Mouse (Mus musculus) heart, embryonic 13.5 days (tissue): ENCODE measurements around the gene Armh4. TPM values are rescaled to one million over a fixed set of nuclear protein-coding genes. Genes with fewer than 3 reads are reported as not detected.
A peak's percentile ranks its signal among the peaks of the same experiment; 100 is the strongest.
"Not testable (repeated sequence)": the region's sequence is repeated elsewhere in the genome, so short reads cannot be mapped to it uniquely, and the experiment has no call there.

ENCODE experiments used
- ATAC-seq: fragments of 200-750 bp; cut with Nextera tagmentation; 2 replicates; pipeline ENCODE4 v1.8.0; 2017; ENCODE audit warnings: moderate TSS enrichment; ENCODE audit not compliant: insufficient number of reproducible peaks, low FRiP score, low TSS enrichment; ENCODE audit errors: extremely low read depth
- H3K27ac ChIP-seq: fragments of 300-500 bp; sonication (generic); replicated peaks from 2 replicates; pipeline ENCODE4 v1.5.1; 2015; ENCODE audit warnings: moderate library complexity, mild to moderate bottlenecking, inconsistent platforms
- H3K27me3 ChIP-seq: fragments of 300-500 bp; sonication (generic); replicated peaks from 2 replicates; pipeline ENCODE4 v1.6.1; 2015; ENCODE audit warnings: mild to moderate bottlenecking, inconsistent platforms
- H3K36me3 ChIP-seq: fragments of 300-500 bp; sonication (generic); 2 replicates; pipeline ENCODE4 v1.6.1; 2015; ENCODE audit warnings: mild to moderate bottlenecking, inconsistent platforms
- H3K4me1 ChIP-seq: fragments of 300-500 bp; sonication (generic); 2 replicates; pipeline ENCODE4 v1.6.1; 2015; ENCODE audit warnings: inconsistent platforms
- H3K4me2 ChIP-seq: fragments of 300-500 bp; sonication (generic); 2 replicates; pipeline ENCODE4 v1.6.1; 2015; ENCODE audit warnings: inconsistent platforms, mild to moderate bottlenecking, moderate library complexity
- H3K4me3 ChIP-seq: fragments of 300-500 bp; sonication (generic); 2 replicates; pipeline ENCODE4 v1.5.1; 2015; ENCODE audit warnings: moderate library complexity, mild to moderate bottlenecking, inconsistent platforms
- H3K9ac ChIP-seq: fragments of 300-500 bp; sonication (generic); 2 replicates; pipeline ENCODE4 v1.6.1; 2015; ENCODE audit warnings: inconsistent platforms, mild to moderate bottlenecking, moderate library complexity
- H3K9me3 ChIP-seq: fragments of 300-500 bp; sonication (generic); 2 replicates; pipeline ENCODE4 v1.6.1; 2016; ENCODE audit warnings: inconsistent platforms
- WGBS: fragments of 180-500 bp; shearing (Covaris S2); methylation state at CpG from one replicate; pipeline ENCODE4 v1.1.7; 2015; ENCODE audit warnings: mixed read lengths; 5-methylcytosine and 5-hydroxymethylcytosine counted together
- polyA plus RNA-seq: library from polyadenylated mRNA; unstranded; fragments of >200 nt; fragmentation: Nextera tagmentation; extraction: Ambion mirVana; gene quantifications from 2 replicates; pipeline ENCODE4 v1.2.1, GENCODE M21; 2015

Armh4 gene
- polyA plus RNA-seq, 1 experiment from 2014 or later: 57.5 TPM

DNA sequence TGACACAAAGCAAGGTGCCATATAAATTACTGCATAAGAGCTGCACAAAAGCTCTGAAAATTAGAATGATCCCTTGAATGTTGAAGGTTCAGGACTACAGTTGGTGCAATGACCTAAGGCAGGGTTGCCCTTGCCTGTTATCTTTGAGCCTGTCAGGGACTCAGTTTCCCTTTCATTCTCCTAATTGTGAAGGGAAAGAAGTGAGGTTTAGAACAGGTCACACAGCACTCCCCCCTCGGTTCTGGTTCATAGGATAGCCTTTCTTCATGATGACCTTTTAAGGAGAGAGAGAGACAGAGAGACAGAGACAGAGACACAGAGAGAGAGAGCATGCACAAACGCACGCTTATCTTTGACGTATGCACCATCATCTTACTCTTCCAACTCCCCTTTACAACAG is 683 bp upstream of the Armh4 start:
- H3K9me3 ChIP-seq: no peaks in the 10 kb centered on the region

DNA sequence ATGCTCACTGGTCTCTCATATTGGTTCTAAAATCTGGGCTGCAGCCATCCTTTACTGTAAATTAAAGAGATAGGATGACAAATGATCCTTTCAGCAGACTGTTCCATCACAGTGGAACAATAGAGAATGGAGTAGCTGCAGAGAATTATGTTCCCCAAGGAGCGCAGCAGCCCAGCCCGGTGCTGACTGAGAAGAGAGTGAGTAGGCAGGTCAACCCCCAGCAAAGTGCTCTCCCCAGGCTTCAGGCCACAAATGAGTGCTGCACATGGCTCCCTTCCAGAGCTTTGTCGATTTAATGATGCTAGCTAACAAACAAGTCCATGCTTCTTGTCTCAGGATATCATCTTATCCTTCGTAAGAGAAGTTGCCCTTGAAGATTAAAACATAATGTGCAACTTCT is 2.8 kb downstream of the Armh4 start:
- Histone ChIP-seq H3K4me2 (no peak overlapping the region), H3K4me3 (no peak overlapping the region)
- WGBS: 45% methylated on average over 4 of the region's 4 CpGs

More for the DNA sequence above, 683 bp upstream of the Armh4 start:
- Histone ChIP-seq H3K9ac (peak overlapping the region; percentile 75), H3K36me3 (no peaks in the 10 kb centered on the region), H3K4me2 (peak overlapping the region; percentile 72), H3K27ac (peak overlapping the region; percentile 55), H3K27me3 (0 out of 2 replicates have a peak, but pooled peaks cover 3% of the 10 kb centered on the region), H3K4me3 (peak overlapping the region; percentile 68), H3K4me1 (peaks cover 30% of the 10 kb centered on the region)
- WGBS: 59% methylated on average over 4 of the region's 4 CpGs
- no peak for ATAC-seq

DNA sequence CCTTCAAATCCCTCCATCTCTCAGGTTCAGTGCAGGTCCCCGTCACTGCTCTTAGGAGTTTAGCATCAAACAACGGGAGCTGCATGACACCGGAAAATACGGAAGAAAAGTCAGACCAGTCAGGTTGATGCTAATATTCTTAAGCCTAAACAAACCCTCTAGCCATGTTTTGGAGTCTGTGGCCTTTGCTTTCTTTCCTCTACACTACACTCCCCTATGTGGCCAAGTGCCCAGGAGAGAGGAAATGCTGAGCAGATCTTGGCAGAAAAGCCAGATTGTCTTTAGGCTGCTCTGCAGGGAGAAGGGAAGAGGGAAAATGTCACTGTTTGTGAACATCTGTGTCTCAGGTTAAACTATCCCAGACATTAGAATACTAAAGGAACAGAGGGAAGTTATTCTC is 5.6 kb downstream of the Armh4 start:
- H3K27ac ChIP-seq, ATAC-seq: not testable (repeated sequence)
- WGBS: 60% methylated on average over 4 of the region's 4 CpGs

More for the DNA sequence above, 2.8 kb downstream of the Armh4 start:
- no peak for ATAC-seq
- Histone ChIP-seq H3K27ac (no peak overlapping the region), H3K9me3 (no peaks in the 10 kb centered on the region), H3K36me3 (no peaks in the 10 kb centered on the region), H3K27me3 (0 out of 2 replicates have a peak, but pooled peaks cover 3% of the 10 kb centered on the region), H3K9ac (no peak overlapping the region), H3K4me1 (peaks cover 30% of the 10 kb centered on the region)

DNA sequence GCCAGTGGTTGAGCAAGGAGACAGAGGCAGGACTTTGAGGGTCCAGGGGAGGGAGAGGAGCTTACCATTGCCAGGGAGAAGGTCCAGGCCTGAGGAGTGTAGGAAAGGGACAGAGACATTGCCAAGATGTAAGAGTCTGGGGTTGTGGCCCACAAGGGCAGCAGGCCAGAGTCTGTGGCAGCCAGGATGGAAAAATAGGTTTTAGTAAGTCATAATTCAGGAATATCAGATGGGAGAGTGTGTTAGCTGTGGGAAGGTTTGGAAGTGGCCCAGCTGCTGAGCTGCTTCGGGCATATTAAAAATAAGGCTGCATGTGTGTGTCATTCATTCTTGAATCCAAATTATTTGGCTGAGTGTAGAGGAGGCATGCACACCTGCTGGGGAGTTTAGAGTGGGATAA is 11.4 kb downstream of the Armh4 start:
- Histone ChIP-seq H3K36me3 (peaks cover 33% of the 10 kb centered on the region), H3K27ac (no peak overlapping the region), H3K4me3 (no peak overlapping the region), H3K9me3 (no peaks in the 10 kb centered on the region), H3K4me1 (no peaks in the 10 kb centered on the region), H3K9ac (no peak overlapping the region), H3K27me3 (no peaks in the 10 kb centered on the region), H3K4me2 (no peak overlapping the region)
- ATAC-seq: no peak
- WGBS: 64% methylated on average over 1 of the region's 1 CpGs

More for the DNA sequence above, 5.6 kb downstream of the Armh4 start:
- H3K4me3 ChIP-seq, H3K9ac ChIP-seq, H3K36me3 ChIP-seq, H3K27me3 ChIP-seq, H3K4me2 ChIP-seq, H3K9me3 ChIP-seq: not testable (repeated sequence)
- peaks cover 22% of the 10 kb centered on the region for H3K4me1 ChIP-seq

DNA sequence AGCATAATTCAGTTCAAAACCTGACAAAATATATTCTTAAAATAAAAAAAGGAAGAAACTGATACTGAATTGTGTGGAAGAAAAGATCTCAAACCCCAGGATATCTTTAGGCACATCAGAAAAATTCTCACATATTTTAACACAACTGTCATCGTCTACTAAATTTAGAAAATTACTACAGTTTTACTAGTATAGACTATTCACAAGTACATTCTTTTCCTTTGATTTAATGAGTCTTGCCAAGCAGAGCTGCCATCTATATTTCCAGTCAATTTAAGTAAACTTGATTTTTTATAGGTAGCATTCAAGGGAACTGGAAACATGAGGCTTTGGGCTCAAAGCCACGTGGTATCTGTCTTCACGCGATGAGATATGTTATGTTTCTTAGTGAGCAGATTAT is 16.6 kb downstream of the Armh4 start:
- 88% methylated on average over 4 of the region's 4 CpGs for WGBS

DNA sequence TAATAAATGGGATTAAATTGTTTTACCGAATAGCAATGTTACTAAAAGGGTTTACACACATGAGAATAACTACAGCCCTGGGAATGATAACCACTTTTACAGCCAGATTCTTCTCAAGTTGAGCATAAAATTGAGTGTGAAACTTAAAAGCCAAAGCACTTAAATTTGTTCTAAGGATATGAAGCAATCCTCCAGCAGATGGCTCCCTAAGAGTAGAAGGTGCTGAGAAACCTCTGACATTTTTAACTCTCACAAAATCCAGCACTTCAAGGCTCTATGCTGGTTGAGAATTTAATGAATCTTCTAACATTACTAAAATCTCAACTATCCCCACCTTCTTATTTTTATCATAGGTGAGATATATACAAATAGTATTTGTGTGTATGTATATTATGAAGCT is 27.3 kb downstream of the Armh4 start:
- 79% methylated on average over 1 of the region's 1 CpGs for WGBS
- no peak overlapping the region for H3K27ac ChIP-seq
- no peaks in the 10 kb centered on the region for H3K9me3 ChIP-seq
- H3K27me3 ChIP-seq: no peaks in the 10 kb centered on the region
- no peak for ATAC-seq
- no peak overlapping the region for H3K4me3 ChIP-seq
- H3K9ac ChIP-seq: no peak overlapping the region
- H3K4me2 ChIP-seq: no peak overlapping the region
- H3K36me3 ChIP-seq: peaks cover 19% of the 10 kb centered on the region
- no peaks in the 10 kb centered on the region for H3K4me1 ChIP-seq

More for the DNA sequence above, 16.6 kb downstream of the Armh4 start:
- Histone ChIP-seq H3K4me3 (no peak overlapping the region), H3K4me2 (no peak overlapping the region), H3K4me1 (no peaks in the 10 kb centered on the region), H3K27ac (no peak overlapping the region), H3K36me3 (peaks cover 36% of the 10 kb centered on the region), H3K9me3 (no peaks in the 10 kb centered on the region), H3K9ac (no peak overlapping the region), H3K27me3 (no peaks in the 10 kb centered on the region)
- no peak for ATAC-seq

DNA sequence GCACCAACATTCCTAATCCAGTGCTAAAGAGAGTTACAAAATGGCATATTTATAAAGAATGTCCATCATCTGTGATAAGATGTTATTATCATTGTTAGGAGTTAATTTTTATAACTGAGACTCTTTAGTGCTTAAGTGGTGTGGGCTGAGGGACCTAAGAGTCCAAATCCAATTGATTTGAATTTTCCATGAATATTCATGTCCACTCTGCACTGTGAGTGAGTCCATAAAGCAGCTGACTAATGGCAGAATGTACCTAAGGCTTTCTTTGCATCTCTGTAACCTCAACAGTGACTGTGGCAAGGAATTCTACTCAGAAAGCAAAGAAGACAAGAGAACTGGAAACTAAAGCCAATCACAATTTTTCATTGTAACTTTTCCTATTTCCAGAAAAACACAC is 30.6 kb downstream of the Armh4 start:
- Histone ChIP-seq H3K4me3 (no peak overlapping the region), H3K4me2 (no peak overlapping the region), H3K9me3 (no peaks in the 10 kb centered on the region), H3K36me3 (peaks cover 18% of the 10 kb centered on the region), H3K27me3 (no peaks in the 10 kb centered on the region), H3K4me1 (no peaks in the 10 kb centered on the region), H3K27ac (no peak overlapping the region), H3K9ac (no peak overlapping the region)
- no peak for ATAC-seq

DNA sequence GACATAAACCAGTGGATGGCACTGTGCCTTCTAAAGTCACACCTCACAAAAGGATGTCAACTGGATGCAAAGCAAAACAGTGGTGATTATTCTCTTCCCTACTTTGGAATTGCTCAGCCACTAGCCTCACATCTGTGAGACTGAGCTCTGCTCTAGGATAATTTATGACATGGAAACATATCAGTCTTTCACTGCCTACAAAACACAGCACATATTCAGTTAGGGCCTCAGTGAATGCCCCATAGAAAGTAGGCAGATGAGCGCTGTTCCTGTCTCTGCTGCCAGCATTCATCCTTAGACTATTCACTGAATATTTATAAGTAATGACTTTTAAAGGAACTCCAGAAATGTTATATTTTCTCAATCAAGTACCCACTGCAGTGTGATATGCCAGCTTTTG is 37.3 kb downstream of the Armh4 start:
- Histone ChIP-seq H3K27ac (no peak overlapping the region), H3K4me3 (no peak overlapping the region), H3K4me1 (peaks cover 18% of the 10 kb centered on the region), H3K9ac (no peak overlapping the region), H3K9me3 (no peaks in the 10 kb centered on the region), H3K4me2 (no peak overlapping the region), H3K27me3 (no peaks in the 10 kb centered on the region), H3K36me3 (peaks cover 6% of the 10 kb centered on the region)
- no peak for ATAC-seq
- WGBS: 91% methylated on average over 1 of the region's 1 CpGs

DNA sequence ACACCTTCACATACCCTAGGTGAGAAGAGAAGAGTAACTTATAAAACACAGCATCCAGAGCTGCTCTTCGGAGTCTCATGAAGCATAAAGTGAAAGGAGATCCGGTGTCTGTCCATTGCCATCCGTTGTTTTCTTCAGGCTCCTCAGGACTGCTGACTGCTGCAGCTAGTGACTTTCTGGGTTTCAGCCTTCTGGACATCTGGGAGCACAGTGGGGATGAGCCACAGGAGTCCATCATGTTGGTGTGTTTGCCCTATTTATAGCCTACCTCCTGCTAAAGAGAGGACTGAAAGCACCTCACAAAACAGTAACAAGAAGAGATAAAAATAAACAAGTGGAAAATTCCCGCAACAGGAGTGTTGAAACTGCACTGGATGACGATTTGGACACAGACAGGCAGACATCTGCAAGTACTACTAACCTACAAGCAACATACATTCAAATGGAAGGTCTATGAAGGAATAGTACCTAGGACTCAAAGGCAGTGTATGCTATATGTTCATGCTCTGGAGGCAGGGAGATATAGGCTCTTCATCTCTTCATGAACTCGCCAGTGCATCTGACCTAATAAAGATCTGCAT is 39.1 kb downstream of the Armh4 start:
- ATAC-seq: no peak
- Histone ChIP-seq H3K27me3 (no peaks in the 10 kb centered on the region), H3K36me3 (0 out of 2 replicates have a peak, but pooled peaks cover 3% of the 10 kb centered on the region), H3K4me2 (no peak overlapping the region), H3K27ac (no peak overlapping the region), H3K9me3 (no peaks in the 10 kb centered on the region), H3K4me1 (peaks cover 21% of the 10 kb centered on the region), H3K9ac (no peak overlapping the region), H3K4me3 (no peak overlapping the region)
- 56% methylated on average over 6 of the region's 6 CpGs for WGBS

DNA sequence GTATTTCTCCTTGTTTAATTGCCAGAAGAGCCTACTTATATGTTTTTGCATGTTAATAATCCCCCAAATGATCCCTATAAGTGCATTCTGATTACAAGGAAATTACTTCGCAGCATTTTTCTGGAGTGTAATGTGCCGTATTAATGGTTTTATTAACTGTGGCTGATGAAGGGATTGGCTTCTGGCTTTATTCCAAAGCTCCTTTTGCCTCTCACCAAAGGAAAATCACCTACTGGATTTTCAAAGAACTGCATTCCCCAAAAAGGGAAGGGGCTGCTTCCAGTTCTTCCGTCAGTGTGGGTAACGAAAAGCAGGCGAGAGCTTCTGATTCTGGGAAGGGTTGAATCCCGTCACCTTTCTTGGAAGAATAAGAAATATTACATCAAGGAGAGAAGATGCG is 43.9 kb downstream of the Armh4 start:
- Histone ChIP-seq H3K9me3 (no peaks in the 10 kb centered on the region), H3K27me3 (no peaks in the 10 kb centered on the region), H3K27ac (no peak overlapping the region), H3K36me3 (peaks cover 5% of the 10 kb centered on the region; the same call in 1 of the 2 replicates), H3K4me2 (0 out of 2 replicates have a peak overlapping the region, but pooled peaks have one; percentile 18), H3K9ac (no peak overlapping the region), H3K4me3 (no peak overlapping the region), H3K4me1 (peaks cover 19% of the 10 kb centered on the region)
- WGBS: 56% methylated on average over 7 of the region's 7 CpGs
- ATAC-seq: no peak

DNA sequence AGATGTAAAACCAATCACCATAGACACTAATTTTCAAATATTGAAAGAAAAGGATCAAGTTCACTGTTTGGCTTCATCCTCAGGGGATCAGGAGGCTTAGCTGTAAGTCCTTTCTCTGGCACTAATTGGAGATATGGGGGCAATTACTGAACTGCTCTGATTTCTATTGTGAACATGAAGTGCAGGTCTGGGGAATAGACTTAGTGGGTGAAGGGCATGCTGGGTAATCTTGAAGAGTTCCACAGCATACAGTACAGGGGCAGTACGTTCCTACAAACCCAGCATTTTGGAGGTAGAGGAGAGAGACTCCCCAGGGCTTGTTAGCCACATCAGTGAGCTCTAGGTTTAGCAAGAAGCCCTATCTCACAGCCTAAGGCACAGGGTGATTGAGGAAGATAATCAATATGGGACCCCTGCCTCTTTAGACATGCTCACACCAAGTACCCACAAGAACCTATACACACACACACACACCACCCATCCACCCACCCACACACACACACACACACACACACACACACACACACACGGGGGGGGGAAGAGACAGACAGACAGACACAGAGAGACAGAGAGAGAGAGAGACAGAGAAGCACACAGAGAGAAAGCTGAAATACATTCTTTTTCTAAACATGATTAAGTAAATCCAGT is 44.6 kb downstream of the Armh4 start:
- Histone ChIP-seq H3K9me3 (no peaks in the 10 kb centered on the region), H3K9ac (no peak overlapping the region), H3K36me3 (peaks cover 5% of the 10 kb centered on the region; the same call in 1 of the 2 replicates), H3K4me1 (peaks cover 12% of the 10 kb centered on the region), H3K4me2 (no peak overlapping the region), H3K4me3 (no peak overlapping the region), H3K27me3 (no peaks in the 10 kb centered on the region), H3K27ac (no peak overlapping the region)
- no peak for ATAC-seq
- WGBS: 64% methylated on average over 2 of the region's 2 CpGs

DNA sequence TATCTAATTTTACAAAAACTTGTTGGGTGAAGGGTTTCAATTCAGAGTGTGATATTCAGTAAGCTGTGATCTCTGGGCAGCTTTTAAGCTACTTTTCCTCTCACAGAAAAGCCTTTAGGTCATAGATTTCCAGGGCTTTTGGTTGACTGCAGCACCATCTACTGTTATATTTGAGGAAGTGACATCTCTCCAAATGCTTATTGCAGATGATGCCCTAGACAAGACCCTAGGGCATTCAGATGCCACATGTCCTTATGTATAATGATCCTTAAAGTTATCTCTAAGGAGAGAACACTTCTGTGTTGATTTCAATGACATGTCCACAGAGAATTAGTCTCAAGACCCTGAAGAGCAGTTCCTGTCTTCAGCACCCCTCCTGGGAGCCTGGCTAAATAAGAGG is 49.2 kb downstream of the Armh4 start:
- ATAC-seq: no peak
- H3K36me3 ChIP-seq: peaks cover 2% of the 10 kb centered on the region; the same call in 1 of the 2 replicates
- H3K9me3 ChIP-seq: no peaks in the 10 kb centered on the region
- H3K27me3 ChIP-seq: no peaks in the 10 kb centered on the region
- no peak overlapping the region for H3K4me2 ChIP-seq
- H3K4me3 ChIP-seq: no peak overlapping the region
- H3K27ac ChIP-seq: no peak overlapping the region
- H3K4me1 ChIP-seq: no peaks in the 10 kb centered on the region
- H3K9ac ChIP-seq: no peak overlapping the region
